Mouse (Mus musculus): ENCODE results near the gene Rps6kb2.

GRCm38 (mm10) chr19:4145936-4146335, 17.2 kb downstream of the Rps6kb2 start:
- TF ChIP-seq CTCF (IDR thresholded peaks at IDR 0.05; ENCODE audit: borderline replicate concordance, control insufficient read depth, extremely low read depth, insufficient read depth, low read length, poor library complexity): no peak
- no peak for TF ChIP-seq POLR2A (IDR thresholded peaks at IDR 0.05; ENCODE audit: control insufficient read depth, extremely low read depth, insufficient read depth, low read length, poor library complexity)

Data from thymus, adult 2 months (tissue).